Comparison of ENCODE assay signal across 23 mouse cellular contexts in genomic region chr10:22822486-22822885, GRCm38 (mm10). TPM values are rescaled to one million over a fixed set of nuclear protein-coding genes. Genes with fewer than 3 reads are reported as not detected.
DNase-seq lines count a peak whose midpoint lies in the region; ATAC-seq and TF ChIP-seq lines count a peak whose summit lies in the region.
"Had no signal": no experiment of that assay in that cellular context is flagged by ENCODE, and none has a peak within 500 bp of the region (broad histone marks: within the 10 kb centered on the region; RNA-seq: fewer than 3 reads in every experiment).

No protein-coding gene starts in this region.

- WGBS in heart, adult 2 months, result 19% methylated on average over 5 of the region's 5 CpGs
- 10% methylated on average over 5 of the region's 5 CpGs for WGBS in lung, embryonic 14.5 days
- WGBS in stomach, embryonic 15.5 days, result 7% methylated on average over 5 of the region's 5 CpGs

- TF ChIP-seq EP300 in heart, adult 2 months (IDR thresholded peaks at IDR 0.05; ENCODE audit: insufficient read depth, low read depth, low read length), result no peak

- peak; percentile 38; the same call in 1 of the 2 replicates for ATAC-seq in lung, embryonic 14.5 days (ENCODE audit: insufficient read depth)
- no peak for ATAC-seq in stomach, embryonic 15.5 days (ENCODE audit: insufficient read depth, low FRiP score, low read depth)

- no peaks in the 10 kb centered on the region for H3K36me3 ChIP-seq in heart, adult 2 months (ENCODE audit: control insufficient read depth, insufficient read depth, low read length)
- H3K36me3 ChIP-seq in lung, embryonic 14.5 days (ENCODE audit: insufficient read depth), result 0 out of 2 replicates have a peak, but pooled peaks cover 2% of the 10 kb centered on the region
- H3K36me3 ChIP-seq in stomach, embryonic 15.5 days, result no peaks in the 10 kb centered on the region
- H3K36me3 ChIP-seq: embryonic facial prominence, embryonic 13.5 days; forebrain, embryonic 12.5 days; hindbrain, embryonic 13.5 days; limb, embryonic 15.5 days; midbrain, embryonic 10.5 days; neural tube, embryonic 15.5 days had no signal

- intact Hi-C loops in heart, adult 2 months (cut with DNase I), result loop anchor here (10.0 kb wide), 1 partner anchor 52 kb away; no protein-coding TSS in a partner anchor

- TF ChIP-seq POLR2A in heart, adult 2 months (IDR thresholded peaks at IDR 0.05; ENCODE audit: insufficient read depth, low read depth, low read length), result no peak
- TF ChIP-seq POLR2A in brain, embryonic 14.5 days (IDR thresholded peaks at IDR 0.05; ENCODE audit: borderline replicate concordance, extremely low read depth, insufficient read depth, insufficient read length, poor library complexity, severe bottlenecking), result no peak

- no peaks in the 10 kb centered on the region for H3K79me2 ChIP-seq in heart, adult 2 months (replicated peaks; ENCODE audit: control insufficient read depth, insufficient read depth, low read length)

- H3K4me3 ChIP-seq in heart, adult 2 months, result no peak overlapping the region
- no peak overlapping the region for H3K4me3 ChIP-seq in lung, embryonic 14.5 days (ENCODE audit: low read depth, low read length)
- H3K4me3 ChIP-seq in stomach, embryonic 15.5 days (replicated peaks), result no peak overlapping the region
- H3K4me3 ChIP-seq: embryonic facial prominence, embryonic 13.5 days; erythroblast, embryonic 14.5 days; forebrain, embryonic 12.5 days; hindbrain, embryonic 13.5 days; limb, embryonic 15.5 days; midbrain, embryonic 10.5 days; neural tube, embryonic 15.5 days had no signal

- TF ChIP-seq CTCF in heart, adult 2 months (IDR thresholded peaks at IDR 0.05), result no peak
- no peak for TF ChIP-seq CTCF in lung, embryonic 14.5 days (IDR thresholded peaks at IDR 0.05; ENCODE audit: low read depth)
- TF ChIP-seq CTCF in brain, embryonic 14.5 days (IDR thresholded peaks at IDR 0.05; ENCODE audit: borderline replicate concordance, extremely low read depth, insufficient read depth, insufficient read length), result no peak

- no peak overlapping the region for H3K9ac ChIP-seq in heart, adult 2 months (ENCODE audit: low read depth, low read length)
- H3K9ac ChIP-seq in lung, embryonic 14.5 days, result no peak overlapping the region
- no peak overlapping the region for H3K9ac ChIP-seq in stomach, embryonic 15.5 days
- H3K9ac ChIP-seq: embryonic facial prominence, embryonic 13.5 days; forebrain, embryonic 12.5 days; hindbrain, embryonic 13.5 days; limb, embryonic 15.5 days; neural tube, embryonic 15.5 days had no signal

- H3K27ac ChIP-seq in heart, adult 2 months, result peak overlapping the region; percentile 38; the same call in 1 of the 2 replicates
- H3K27ac ChIP-seq in lung, embryonic 14.5 days (ENCODE audit: low read depth), result peak overlapping the region; percentile 8; the same call in 1 of the 2 replicates
- peak overlapping the region; percentile 64; the same call in 1 of the 2 replicates for H3K27ac ChIP-seq in stomach, embryonic 15.5 days
- H3K27ac ChIP-seq: embryonic facial prominence, embryonic 13.5 days; forebrain, embryonic 12.5 days; hindbrain, embryonic 13.5 days; limb, embryonic 15.5 days; midbrain, embryonic 10.5 days; neural tube, embryonic 15.5 days had no signal

- no peaks in the 10 kb centered on the region for H3K9me3 ChIP-seq in lung, embryonic 14.5 days (ENCODE audit: low read depth, low read length)
- H3K9me3 ChIP-seq in stomach, embryonic 15.5 days, result no peaks in the 10 kb centered on the region
- H3K9me3 ChIP-seq: embryonic facial prominence, embryonic 13.5 days; forebrain, embryonic 12.5 days; hindbrain, embryonic 13.5 days; limb, embryonic 15.5 days; midbrain, embryonic 10.5 days; neural tube, embryonic 15.5 days had no signal

- DNase-seq in heart, adult 2 months, result no peak
- DNase-seq in heart, postnatal 4 days, result no peak
- peak; percentile 81 for DNase-seq in lung, embryonic 14.5 days
- no peak for DNase-seq in lung, adult 18-20 months
- DNase-seq in brain, embryonic 14.5 days (ENCODE audit: low read depth), result peak; percentile 36
- DNase-seq in left cerebral cortex, adult 8-10 months (ENCODE audit: low spot score in 2 of 2), result no peak
- DNase-seq: adrenal gland, postnatal 10 days; cerebellum, adult 8-10 months; cerebellum, postnatal 36 days; embryo, embryonic 11 days; gastrocnemius, postnatal 36 days; kidney, postnatal 25 days; left cerebral cortex, postnatal 4 days; thymus, postnatal 25 days had no signal

- H3K27me3 ChIP-seq in heart, adult 2 months (ENCODE audit: control insufficient read depth, insufficient read depth, low read length), result peaks cover 8% of the 10 kb centered on the region
- H3K27me3 ChIP-seq in lung, embryonic 14.5 days (ENCODE audit: insufficient read depth, low read length), result peaks cover 9% of the 10 kb centered on the region
- H3K27me3 ChIP-seq in stomach, embryonic 15.5 days (replicated peaks), result 0 out of 2 replicates have a peak, but pooled peaks cover 2% of the 10 kb centered on the region

- H3K4me2 ChIP-seq in lung, embryonic 14.5 days, result peak overlapping the region; percentile 58
- peak overlapping the region; percentile 25; the same call in 1 of the 2 replicates for H3K4me2 ChIP-seq in stomach, embryonic 15.5 days
- H3K4me2 ChIP-seq: embryonic facial prominence, embryonic 13.5 days; forebrain, embryonic 12.5 days; hindbrain, embryonic 13.5 days; limb, embryonic 15.5 days; neural tube, embryonic 15.5 days had no signal

- no peaks in the 10 kb centered on the region for H3K4me1 ChIP-seq in heart, adult 2 months (ENCODE audit: control insufficient read depth, insufficient read depth, low read length)
- peaks cover 6% of the 10 kb centered on the region for H3K4me1 ChIP-seq in lung, embryonic 14.5 days (ENCODE audit: insufficient read depth)
- H3K4me1 ChIP-seq in stomach, embryonic 15.5 days, result no peaks in the 10 kb centered on the region; the same call in 1 of the 2 replicates

RNA-seq across cellular contexts. Expression of gene Tcf21, which starts 2.5 kb away (rescaled TPM):
- 1 to 10 TPM; 8.4 to 9.6 TPM for total RNA-seq in heart, adult 2 months (2021)
- polyA plus RNA-seq in heart, adult 2 months (2012; rRNA removed), result 29.6 and 32.3 TPM in 2 replicates
- total RNA-seq in heart, postnatal 4 days (2021), result 10 to 100 TPM; 38.6 to 44.5 TPM
- polyA plus RNA-seq in lung, embryonic 14.5 days (2014; fragmentation: Nextera tagmentation; extraction: Ambion mirVana), result 227 and 238 TPM in 2 replicates
- polyA plus RNA-seq in brain, embryonic 14.5 days (2012; rRNA removed), result 0.44 and 0.96 TPM in 2 replicates
- 211 and 218 TPM in 2 replicates for polyA plus RNA-seq in stomach, embryonic 15.5 days (2015; fragmentation: Nextera tagmentation; extraction: Ambion mirVana)
- total RNA-seq in left cerebral cortex, adult 8-10 months (2022), result not detected
- total RNA-seq: gastrocnemius, adult 18-20 months; gastrocnemius, postnatal 36 days; left cerebral cortex, postnatal 4 days had no signal
- polyA plus RNA-seq: erythroblast, embryonic 14.5 days; forebrain, embryonic 12.5 days; midbrain, embryonic 10.5 days; neural tube, embryonic 15.5 days had no signal

Comparison
In these comparisons a context has a peak if more than half of its experiments do, and no peak if none do; other contexts are left out.
1. DNase-seq: peak in lung, embryonic 14.5 days (single experiment) and brain, embryonic 14.5 days (single experiment); none in heart, adult 2 months (0 of 2), heart, postnatal 4 days (single experiment), lung, adult 18-20 months (0 of 2) and left cerebral cortex, adult 8-10 months (0 of 2).
2. H3K27ac ChIP-seq: peak in every context shown above with its lines; median percentile 64 in stomach, embryonic 15.5 days; 38 in heart, adult 2 months; 8 in lung, embryonic 14.5 days.
3. RNA of gene Tcf21, which starts 2.5 kb away (polyA plus RNA-seq): 227 to 238 TPM in lung, embryonic 14.5 days, 211 to 218 TPM in stomach, embryonic 15.5 days and 29.6 to 32.3 TPM in heart, adult 2 months; 0.44 to 0.96 TPM in brain, embryonic 14.5 days; every median in the first group is over 10 times any median in the second.